Mouse (Mus musculus): ENCODE data around the gene Adipor2.
A peak's percentile ranks its signal among the peaks of the same experiment; 100 is the strongest.
"Not testable (repeated sequence)": the region's sequence is repeated elsewhere in the genome, so short reads cannot be mapped to it uniquely, and the experiment has no call there.

Gene Adipor2

DNA sequence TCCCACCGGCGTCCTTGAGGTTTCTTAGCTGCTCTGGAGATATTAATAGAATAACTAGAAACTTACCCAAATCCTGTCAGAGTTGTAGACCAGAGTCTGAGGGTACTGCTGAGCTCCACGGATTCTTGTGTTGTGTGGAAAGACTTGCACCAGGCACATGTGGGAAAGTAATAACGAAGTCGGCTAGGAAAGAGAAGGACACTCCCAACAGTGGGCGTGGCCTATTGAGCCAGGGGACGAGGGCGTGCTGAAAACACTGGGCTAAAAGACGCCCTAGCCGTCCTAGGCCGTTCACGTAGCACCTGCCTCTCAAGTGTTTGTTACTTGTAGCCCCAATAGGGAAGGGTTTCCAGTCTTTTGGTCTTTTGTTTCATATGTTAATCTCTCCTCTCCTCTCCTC lies at the start of gene Adipor2:
Gene Adipor2, minus strand, starts transcription at position 351 of the 400 bp plus-strand sequence.
- DNase-seq = peak; percentile 21 to 28

DNA sequence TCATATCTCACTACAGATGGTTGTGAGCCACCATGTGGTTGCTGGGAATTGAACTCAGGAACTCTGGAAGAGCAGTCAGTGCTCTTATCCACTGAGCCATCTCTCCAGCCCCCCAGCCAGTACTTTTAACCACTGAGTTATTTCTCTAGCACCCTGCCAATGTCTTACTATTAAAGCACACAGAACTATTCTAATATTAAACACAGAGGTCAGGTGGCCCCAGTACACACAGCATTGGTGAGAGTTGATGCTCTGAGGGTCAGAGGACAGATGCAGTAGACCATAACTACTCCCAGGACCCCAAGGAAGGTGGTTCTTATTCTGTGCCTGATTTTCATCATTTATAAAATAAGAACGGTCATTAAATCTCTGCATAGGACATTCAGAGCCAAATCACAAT lies 48.7 kb upstream of the Adipor2 start:
- no peak for DNase-seq

DNA sequence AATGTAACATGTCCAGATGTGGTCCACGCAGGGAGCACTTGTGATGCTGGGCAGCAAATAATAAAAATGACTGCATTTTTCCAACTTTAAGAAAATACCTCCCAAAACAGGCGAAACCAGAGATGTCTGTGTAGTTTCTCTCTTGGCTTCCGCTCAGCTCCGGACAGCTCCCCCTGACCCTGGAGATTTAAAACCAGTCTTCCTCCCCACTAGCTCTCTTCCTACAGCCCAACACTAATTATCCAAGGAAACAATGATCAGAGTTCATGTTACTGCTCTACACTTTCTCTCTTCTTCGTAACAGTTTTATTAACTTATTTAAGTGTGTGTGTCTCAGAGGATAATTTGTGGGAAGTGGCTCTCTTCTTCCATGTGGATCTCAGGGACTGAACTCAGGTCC lies 42.9 kb upstream of the Adipor2 start:
- no peak for DNase-seq

DNA sequence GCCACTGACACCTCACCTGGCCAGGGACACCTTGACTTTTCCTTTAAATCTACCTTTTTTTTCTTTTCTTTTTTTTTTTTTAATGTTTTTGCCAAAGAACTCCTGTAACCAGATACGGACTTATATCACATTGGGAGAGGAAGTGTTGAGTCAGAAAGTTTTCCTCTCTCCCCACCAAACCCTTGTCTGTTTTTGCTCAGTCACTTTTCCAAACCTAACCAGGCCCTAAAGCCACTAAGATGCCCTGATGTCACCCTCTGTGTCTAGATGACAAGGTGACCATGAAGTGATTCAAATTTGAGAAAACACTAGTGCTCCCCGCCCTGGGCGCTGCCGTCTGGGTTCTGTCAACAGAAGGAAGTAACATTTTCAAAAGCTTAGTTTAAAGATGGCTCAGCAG lies 41.5 kb upstream of the Adipor2 start:
- DNase-seq = no peak

DNA sequence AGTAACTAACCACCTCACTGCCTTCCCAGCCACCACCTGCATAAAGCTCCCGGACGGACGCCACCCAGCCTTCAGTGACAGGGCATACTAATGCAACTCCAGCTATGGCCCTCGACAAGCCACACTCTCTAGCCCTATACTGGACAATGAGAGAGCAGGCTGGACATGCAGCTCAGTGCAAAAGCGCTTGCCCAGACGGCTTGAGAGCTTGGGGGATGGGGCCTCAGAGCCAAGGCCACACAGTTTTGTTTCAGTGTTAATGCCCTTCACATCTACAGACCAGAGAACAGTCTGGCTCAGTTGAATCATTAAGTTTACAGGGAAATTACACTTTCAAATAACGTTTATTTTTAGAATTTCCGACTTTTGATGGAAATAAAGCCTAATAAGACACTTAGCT lies 40.7 kb upstream of the Adipor2 start:
- DNase-seq = no peak

DNA sequence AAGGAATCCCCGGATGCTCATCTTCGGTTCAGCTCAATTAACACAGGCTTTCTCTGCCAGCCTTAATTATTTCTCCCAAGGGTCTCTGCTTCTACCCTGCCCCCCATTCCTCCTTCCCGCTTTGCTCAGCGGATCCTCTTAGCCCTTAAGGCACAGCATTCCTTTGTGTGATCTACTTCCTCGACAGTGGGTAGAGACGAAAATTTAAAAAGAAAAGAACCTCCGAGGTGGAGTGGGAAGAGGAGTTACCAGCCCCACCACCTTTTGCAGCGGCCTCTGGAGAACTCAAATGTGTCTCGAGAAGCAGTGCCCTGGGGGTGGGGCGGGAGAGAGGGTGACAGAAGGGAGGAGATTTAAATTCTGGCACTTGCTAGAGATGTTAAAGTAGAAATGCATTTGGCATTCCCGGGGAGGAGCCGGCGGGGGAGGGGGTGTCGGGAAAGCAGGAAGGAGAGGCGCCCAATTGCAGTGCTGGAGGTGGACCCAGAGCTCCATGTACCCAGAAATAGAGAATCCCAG lies 34.5 kb upstream of the Adipor2 start:
- no peak for DNase-seq

DNA sequence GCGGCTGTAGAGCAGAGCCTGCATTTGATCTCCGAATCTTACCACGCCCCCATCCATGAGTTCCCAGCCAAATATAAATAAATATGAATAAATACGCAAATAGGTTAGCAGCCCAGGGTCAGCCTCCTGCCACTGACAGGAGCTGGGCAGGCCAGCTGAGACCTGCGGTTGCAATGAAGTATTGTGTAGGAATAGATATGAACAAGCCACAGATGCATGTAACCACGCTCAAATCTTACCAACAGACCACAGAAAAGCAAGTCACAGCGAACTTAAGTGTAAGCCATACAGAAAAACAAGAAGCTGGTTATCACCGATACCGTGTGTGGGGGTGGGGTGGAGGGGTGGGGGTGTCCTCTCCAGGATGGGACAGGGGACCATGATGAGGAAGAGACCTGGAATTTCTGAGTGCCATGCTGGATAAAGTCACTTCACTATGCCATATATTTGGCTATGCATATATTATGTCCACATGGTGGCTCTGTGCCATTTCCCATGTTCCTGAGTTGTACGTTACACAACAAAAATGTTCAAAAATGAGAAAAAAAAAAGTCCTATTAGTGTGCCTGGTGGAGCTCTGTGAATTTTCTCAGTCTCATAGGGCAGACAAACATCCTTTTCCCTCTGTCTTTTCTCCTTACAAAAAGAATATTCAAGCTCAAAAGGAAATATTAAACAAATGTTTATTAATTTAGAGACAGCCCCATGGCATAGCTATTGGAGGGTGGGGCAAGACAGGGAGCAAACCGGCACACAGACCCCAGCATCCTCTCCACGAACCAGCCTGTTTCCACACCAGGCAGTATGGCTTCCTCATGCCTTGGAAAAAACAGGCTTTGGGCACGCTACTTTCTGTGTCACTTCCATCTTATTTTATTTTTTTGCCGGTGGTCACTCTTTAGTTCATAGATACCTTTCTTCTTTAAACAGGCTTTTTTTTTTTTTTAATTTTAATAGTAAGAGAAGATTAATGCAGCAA lies 33.8 kb upstream of the Adipor2 start:
- no peak for DNase-seq

DNA sequence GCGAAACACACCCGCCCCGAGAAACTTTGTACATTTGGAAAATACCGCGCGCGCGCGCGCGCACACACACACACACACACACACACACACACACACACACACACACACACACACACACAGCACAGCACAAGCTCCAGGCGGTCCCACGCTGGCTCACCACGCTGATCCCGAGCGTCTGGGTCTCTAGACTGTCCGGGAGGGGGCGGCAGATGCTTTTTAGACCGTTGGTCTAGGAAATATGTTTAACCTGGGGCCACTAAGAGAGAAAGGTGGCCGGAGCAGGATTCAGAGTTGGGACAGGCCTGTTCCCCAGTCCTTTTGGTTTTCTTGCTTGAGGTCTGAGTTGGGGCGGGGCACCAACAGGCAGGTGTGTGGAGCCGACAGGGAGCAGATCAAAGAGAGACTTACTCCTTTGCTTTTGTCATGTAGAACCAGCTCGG lies 31.6 kb upstream of the Adipor2 start:
- DNase-seq = peak; percentile 51 to 56

DNA sequence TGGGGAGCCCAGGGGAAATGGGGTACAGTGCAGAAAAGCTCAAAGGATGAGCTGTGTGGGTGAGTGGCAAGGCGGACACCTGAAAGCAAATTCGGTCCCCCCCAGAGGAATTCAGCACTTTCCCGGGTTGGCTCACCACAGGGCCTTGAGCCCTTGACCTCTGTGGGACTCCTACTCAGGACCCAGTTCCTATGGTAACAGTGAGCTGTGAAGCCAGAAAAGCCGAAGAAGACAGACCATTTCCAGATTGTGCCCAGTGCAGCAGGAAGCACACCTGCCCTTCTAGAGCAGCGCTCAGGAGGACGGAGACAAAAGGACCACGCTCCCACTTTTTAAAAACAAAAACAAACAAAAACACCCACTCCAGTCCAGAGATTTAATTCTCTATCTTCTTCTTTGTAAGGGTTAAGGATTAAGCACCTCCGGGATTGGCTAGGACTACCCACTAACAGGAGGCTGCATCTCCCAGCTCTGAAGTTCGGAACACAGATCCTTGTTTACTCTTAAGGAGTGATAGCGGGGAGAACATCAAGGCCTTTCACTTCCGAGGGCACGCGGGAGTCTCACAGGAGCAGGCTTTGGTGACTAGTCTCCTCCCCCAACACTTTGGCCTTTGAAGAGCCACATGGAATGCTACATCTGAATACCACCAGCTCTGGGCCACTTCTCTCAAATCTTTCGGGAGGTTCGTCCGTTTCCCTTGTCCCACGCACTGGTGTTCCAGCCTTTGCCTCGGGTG lies 31.0 kb upstream of the Adipor2 start:
- DNase-seq = no peak

DNA sequence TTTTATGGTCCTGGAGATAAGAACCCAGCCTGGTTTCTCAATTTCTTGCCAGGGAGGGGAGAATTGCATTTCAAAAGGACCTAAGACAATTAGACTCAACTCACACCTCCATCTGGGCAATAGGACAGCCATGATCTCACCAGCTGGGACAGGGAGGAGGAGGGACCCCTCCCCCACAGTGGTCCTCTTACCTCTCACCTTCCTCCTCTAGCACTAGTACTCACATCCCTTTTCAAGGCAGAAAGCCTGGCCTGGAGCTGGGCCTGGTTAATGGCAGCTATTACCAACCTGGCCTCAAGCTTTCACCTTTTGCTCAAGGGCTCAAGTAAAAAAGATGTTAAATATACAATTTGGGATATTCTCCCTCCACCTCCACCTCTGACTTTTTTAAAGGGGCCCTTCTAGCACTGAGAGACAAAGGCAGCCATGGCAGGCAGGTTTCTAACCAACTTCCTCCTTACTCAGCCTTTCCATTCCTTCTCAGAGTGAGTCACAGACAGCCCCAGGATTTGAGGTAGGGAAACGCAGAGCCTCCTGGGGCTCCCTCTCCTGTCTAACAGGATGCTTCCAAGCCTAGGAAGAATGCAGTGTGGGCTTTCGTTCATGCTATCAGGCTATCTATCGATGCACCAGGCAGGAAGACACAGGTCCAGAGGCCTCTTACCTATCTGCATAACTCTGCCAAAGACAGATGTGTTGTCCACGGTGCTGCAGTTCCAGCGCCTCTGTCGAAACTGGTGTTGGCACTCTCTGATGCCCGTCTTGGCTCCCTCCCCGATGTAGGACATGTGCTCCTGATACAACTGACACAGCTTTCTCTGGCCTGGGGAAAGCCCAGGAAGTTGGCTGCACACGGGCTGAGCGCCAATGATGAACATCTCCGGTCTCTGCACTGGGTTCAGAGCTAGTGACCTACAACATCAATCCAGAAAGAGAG lies 28.4 kb upstream of the Adipor2 start:
- DNase-seq = no peak

DNA sequence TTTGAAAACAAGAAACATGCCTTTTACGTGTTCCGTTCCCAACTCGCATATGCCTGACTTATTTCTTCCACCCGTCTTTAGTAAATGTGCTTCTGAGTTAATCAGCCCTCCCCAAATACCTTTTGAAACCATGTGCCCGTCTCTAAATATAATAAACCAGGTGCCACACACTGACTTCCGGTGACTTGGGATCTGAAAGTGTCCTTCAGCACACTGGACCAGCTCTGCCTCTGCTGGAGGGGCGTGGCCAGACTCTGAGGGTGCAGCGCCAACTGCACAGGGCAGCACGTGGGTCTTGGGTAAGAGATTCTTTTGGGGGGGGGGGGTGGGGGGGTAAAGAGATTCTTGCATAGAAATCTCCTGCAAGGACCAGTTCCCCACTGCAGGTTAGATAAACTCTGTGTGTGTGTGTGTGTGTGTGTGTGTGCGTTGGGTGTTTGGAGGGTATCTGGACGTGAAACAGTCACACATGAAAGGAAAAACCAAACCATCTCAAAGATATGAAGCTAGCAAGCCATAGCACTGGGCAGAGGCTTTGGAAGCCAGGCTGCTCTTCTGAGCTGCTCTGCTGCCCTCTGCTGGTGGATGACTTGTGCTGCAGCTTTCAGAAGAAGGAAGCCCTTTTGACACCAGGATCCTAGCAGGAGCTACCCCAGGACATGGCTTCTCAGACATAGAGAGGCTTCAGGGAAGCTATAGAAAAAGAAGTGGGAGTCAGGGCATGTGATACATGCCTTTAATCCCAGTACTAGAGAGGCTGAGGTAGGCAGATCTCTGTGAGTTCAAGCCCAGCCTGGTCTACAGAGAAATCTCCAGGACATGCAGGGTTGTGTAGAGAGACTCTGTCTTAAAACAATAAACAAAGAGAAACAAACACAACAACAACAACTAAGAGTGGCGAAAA lies 26.5 kb upstream of the Adipor2 start:
- peak; percentile 72 to 74 for DNase-seq

DNA sequence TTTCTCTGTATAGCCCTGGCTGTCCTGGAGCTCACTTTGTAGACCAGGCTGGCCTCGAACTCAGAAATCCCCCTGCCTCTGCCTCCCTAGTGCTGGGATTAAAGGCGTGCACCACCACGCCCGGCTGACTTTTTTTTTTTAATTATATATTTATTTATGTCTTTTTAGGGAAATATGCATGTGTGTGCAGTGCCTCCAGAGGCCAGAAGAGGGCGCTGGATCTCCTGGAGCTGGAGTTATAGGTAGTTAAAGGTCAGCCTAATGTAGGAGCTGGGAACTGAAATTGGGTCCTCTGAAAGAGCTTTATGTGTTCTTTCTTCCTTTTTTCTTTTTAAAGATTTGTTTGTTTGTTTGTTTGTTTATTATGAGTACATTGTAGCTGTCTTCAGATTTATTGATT lies 25.2 kb upstream of the Adipor2 start:
- DNase-seq = not testable (repeated sequence)

DNA sequence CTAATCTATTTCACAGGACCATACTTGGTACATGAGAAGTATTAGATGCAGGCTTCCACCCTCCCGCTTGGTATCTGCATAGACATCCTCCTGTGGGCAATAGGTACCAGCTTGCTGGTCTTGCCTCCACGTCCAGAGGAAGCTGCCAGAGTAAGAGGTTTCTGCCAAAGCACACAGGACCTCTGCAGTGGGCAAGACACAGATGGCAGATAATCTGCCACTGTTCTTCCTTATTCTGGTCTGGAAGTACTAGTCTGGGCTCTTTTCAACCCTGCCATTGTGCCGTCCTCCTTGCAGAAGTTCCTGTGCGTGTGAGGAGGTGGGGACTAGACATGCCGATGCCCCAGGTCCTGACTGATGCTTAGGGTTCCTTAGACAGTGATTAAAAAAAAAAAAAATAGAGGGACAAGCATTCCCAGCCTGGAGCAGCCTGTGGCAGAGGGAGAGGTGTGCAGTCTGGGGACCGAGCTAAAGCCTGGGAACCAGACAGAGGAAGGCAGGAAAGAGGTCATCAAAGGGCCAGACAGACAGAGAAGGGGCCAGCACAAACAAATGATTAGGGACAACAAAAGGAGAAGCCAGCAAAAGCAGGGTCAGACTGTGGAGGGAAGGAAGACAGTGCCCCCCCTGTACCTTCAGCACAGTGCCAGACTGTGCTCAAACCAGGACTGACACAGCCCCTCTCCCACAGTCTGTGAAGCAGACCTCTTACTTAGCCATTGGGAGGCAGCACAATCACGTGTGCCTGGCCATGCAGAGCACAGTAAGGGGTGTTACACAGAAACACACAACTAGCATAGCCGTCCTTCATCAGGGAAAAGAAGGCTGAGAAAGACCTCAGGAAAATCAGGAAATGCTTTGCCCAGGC lies 20.6 kb upstream of the Adipor2 start:
- DNase-seq = no peak

DNA sequence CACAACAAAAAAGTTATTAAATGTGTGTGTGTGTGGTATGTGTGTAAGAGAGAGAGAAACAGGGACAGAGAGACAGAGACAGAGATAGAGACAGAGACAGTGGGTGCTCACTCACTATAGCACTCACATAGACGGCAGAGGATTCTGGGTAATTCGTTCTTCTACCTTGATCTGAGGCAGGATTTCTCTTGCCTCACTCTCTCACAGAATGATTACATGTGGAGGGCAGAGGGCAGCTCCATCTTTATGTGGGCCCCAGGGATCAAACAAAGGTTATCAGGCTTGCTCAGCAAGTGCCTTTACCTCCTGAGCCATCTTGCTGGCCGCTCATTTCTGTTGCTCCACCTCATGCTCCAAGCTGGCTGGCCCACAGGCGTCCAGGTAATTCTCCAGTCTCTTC lies 16.9 kb upstream of the Adipor2 start:
- DNase-seq = no peak

DNA sequence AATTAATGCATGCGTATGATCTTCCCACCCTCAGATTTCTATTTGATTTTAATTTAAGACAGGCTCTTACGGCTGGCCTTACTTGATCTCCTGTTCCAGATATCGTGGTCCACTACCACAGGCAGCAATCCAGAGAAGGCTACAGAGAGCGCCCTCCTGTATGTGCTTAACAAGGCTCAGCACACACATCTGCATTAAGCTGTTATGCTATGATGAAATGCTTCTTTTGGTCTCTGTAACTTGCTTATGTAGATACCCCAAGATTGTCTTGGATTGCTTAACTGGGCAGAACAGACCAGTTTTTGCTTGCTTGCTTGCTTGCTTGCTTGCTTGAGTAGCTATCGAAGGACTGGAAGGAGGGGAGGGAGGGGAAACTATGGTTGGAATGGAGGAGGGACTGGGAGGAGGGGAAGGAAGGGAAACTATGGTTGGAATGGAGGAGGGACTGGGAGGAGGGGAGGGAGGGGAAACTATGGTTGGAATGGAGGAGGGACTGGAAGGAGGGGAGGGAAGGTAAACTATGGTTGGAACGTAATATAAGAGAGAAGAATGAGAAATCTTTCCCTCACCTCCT lies 14.3 kb upstream of the Adipor2 start:
- DNase-seq = no peak

DNA sequence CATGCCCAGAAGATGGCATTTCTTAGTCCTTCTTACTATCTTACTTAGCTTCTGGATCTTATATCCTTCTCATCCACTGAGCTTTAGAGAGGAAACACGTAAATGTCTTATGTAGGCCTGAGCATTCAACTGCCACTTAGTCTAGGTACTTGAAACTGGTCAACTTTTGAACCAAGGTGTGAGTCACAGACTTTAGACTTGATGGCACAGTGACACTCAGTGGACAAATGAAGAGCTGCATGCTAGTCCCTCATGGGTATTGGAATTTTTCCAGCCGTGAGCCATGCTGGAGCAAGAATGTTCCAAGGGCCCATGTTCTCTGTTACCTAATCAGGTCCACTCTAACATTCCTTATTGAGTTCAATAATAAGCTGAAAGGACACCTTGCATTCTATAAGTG lies 13.0 kb upstream of the Adipor2 start:
- peak in 1 of 2 experiments; percentile 26 for DNase-seq

DNA sequence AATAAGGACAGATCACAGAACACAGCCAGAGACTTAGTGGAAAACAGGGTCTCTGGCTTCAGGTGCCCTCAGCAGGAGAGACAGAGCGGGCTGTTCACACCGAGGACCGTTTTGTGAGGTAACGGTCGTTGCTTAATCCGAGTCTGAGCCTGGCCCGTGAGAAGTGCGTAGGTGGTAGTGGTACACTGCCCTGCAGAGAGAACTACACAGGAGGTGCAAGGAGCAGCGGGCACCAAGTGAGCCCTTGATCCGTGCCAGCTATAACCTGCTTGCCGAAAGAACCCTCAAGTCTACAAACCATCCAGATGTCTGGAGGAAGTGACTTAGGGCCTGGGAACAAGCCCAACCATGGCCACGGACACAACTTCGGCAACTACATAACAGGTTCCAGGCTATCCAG lies 11.8 kb upstream of the Adipor2 start:
- DNase-seq = no peak

DNA sequence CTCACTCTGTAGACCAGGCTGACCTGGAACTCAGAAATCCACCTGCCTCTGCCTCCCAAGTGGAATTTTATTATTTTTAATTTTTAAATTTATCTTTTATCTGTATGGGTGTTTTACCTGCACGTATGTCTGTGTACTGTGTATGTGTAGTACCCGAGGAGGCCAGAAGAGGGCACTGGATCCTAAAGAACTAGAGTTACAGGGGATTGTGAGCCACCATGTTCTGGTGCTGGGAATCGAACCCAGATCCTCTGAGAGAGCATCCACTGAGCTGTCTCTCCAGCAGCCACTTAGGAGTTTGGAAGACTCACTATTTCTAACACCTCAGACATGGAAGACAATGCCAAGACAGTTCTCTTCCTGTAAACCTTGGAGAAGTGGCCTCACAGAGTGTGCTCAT lies 11.1 kb upstream of the Adipor2 start:
- peak; percentile 50 for DNase-seq

DNA sequence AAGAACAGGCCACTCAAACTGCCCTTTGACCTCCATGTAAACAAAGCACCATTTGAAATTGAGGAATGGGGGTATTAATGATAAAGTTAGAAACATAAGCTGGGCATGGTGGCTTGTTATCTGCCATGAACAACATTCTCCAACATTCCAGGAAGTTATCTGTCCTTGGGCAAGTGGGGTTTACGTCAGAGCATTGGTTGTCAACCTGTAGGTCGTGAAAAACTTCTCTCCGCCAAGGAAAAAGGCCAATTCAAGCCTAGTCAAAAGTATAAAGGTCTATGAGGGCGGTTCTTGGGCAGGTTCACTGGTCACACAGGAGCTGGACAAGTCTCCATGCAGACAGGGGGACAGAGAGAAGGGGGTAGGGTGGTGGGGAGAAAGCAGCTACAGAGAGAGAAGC lies 3.5 kb upstream of the Adipor2 start:
- DNase-seq = no peak

DNA sequence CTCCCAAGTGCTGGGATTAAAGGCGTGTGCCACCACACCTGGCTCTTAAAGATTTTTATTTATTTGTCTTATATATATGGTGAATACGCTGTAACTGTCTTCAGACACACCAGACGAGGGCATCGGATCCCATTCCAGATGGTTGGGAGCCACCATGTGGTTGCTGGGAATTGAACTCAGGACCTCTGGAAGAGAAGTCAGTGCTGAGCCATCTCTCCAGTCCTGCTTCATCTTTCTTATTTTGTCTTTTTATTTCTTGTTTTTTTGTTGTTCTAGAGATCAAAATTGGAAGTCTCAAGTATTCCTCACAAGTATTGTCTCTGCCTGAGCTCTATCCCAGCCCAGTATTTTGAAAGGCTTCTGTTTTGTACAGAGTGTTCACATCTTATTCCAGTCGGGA lies 2.9 kb upstream of the Adipor2 start:
- no peak for DNase-seq

Data from thymus, postnatal 36 days (tissue).